20 mouse cellular contexts compared by ENCODE assay signal in the genomic region with DNA sequence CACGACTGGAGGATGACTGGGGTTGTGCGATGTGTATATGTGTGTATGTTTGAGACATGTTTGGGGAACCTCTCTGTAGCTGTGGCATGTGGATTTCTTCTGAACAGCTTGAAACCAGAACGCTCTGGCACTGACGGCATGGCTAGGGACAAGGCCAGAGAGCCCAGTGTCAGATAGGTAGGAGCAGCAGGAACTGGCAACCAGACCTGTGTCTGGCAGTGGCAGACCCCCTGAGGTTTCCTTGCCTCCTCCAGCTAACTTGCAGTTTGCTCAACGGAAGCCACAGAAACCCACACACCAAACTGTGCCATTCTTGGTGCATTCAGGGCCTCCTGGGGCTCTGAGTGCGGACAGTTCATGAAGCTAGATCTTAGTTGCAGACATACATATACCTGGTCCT.
DNase-seq lines count a peak whose midpoint lies in the region; ATAC-seq lines count a peak whose summit lies in the region.
"Had no signal": no experiment of that assay in that cellular context is flagged by ENCODE, and none has a peak within 500 bp of the region (broad histone marks: within the 10 kb centered on the region; RNA-seq: fewer than 3 reads in every experiment).

No protein-coding gene starts in this region.

- no peak overlapping the region for H3K27ac ChIP-seq in kidney, embryonic 15.5 days
- H3K27ac ChIP-seq: embryonic facial prominence, embryonic 10.5 days; forebrain, embryonic 13.5 days; heart, embryonic 13.5 days; hindbrain, embryonic 13.5 days; hindbrain, postnatal 0 days had no signal

- intact Hi-C loops in gastrocnemius, postnatal 36 days (cut with DNase I), result no loop called here

- DNase-seq in cerebellum, adult 18-20 months, result peak; percentile 44 to 51
- DNase-seq in cerebellum, adult 8-10 months, result no peak
- DNase-seq in brain, adult 2 months (ENCODE audit: low read depth, low spot score), result peak; percentile 52
- DNase-seq in cerebellum, adult 9-10 months, result peak; percentile 56
- peak; percentile 56 to 70 for DNase-seq in cerebellum, postnatal 25 days
- no peak for DNase-seq in gastrocnemius, postnatal 36 days
- no peak for DNase-seq in kidney, postnatal 14 days
- DNase-seq: adrenal gland, adult 2 months; adrenal gland, postnatal 25 days; forebrain, postnatal 0 days; kidney, adult 11 months; kidney, adult 9 months had no signal

- H3K4me1 ChIP-seq in kidney, embryonic 15.5 days, result no peaks in the 10 kb centered on the region
- H3K4me1 ChIP-seq: forebrain, embryonic 13.5 days; hindbrain, embryonic 13.5 days had no signal

- no peak overlapping the region for H3K4me2 ChIP-seq in kidney, embryonic 15.5 days
- H3K4me2 ChIP-seq: forebrain, embryonic 13.5 days; heart, embryonic 13.5 days; hindbrain, embryonic 13.5 days had no signal

- H3K9me3 ChIP-seq in kidney, embryonic 15.5 days (replicated peaks), result no peaks in the 10 kb centered on the region
- H3K9me3 ChIP-seq: embryonic facial prominence, embryonic 10.5 days; forebrain, embryonic 13.5 days; heart, embryonic 13.5 days; hindbrain, embryonic 13.5 days had no signal

- no peaks in the 10 kb centered on the region for H3K36me3 ChIP-seq in kidney, embryonic 15.5 days
- H3K36me3 ChIP-seq: embryonic facial prominence, embryonic 10.5 days; heart, embryonic 13.5 days; hindbrain, embryonic 13.5 days had no signal

- H3K4me3 ChIP-seq in kidney, embryonic 15.5 days (replicated peaks), result no peak overlapping the region
- H3K4me3 ChIP-seq: embryonic facial prominence, embryonic 10.5 days; forebrain, embryonic 13.5 days; heart, embryonic 13.5 days; hindbrain, embryonic 13.5 days had no signal

- no peak for ATAC-seq in kidney, embryonic 15.5 days (replicated peaks; ENCODE audit: low FRiP score)
- ATAC-seq: forebrain, embryonic 13.5 days; forebrain, postnatal 0 days; hindbrain, postnatal 0 days; Patski had no signal

- H3K9ac ChIP-seq in kidney, embryonic 15.5 days, result no peak overlapping the region
- H3K9ac ChIP-seq: forebrain, embryonic 13.5 days; forebrain, postnatal 0 days; heart, embryonic 13.5 days; hindbrain, embryonic 13.5 days had no signal

- 87% methylated on average over 6 of the region's 6 CpGs for WGBS in kidney, embryonic 15.5 days

- H3K27me3 ChIP-seq in kidney, embryonic 15.5 days, result peaks cover 66% of the 10 kb centered on the region
- H3K27me3 ChIP-seq: CH12.LX had no signal

Comparison
In these comparisons a context has a peak if more than half of its experiments do, and no peak if none do; other contexts are left out.
1. DNase-seq: peak in cerebellum, adult 18-20 months (2 of 2), brain, adult 2 months (single experiment), cerebellum, adult 9-10 months (single experiment) and cerebellum, postnatal 25 days (2 of 2); none in cerebellum, adult 8-10 months (single experiment), gastrocnemius, postnatal 36 days (0 of 2) and kidney, postnatal 14 days (single experiment).